Mouse (Mus musculus) limb, embryonic 14.5 days (tissue): ENCODE data around the gene Crot. TPM values are rescaled to one million over a fixed set of nuclear protein-coding genes. Genes with fewer than 3 reads are reported as not detected.

ENCODE experiments used
- ATAC-seq: fragments of 200-750 bp; cut with Nextera tagmentation; 2 replicates; pipeline ENCODE4 v1.8.0; 2017; ENCODE audit warnings: low read depth, moderate number of reproducible peaks, moderate TSS enrichment; ENCODE audit not compliant: low FRiP score
- DNase-seq: peaks from one replicate; pipeline ENCODE4 v3.0.0-alpha.2; 2015; ENCODE audit warnings: low spot score
- H3K27ac ChIP-seq: fragments of 300-500 bp; sonication (generic); replicated peaks from 2 replicates; pipeline ENCODE4 v1.5.1; 2014; ENCODE audit warnings: low read depth, mild to moderate bottlenecking, low read length, moderate library complexity, mixed read lengths
- H3K27me3 ChIP-seq: fragments of 300-500 bp; sonication (generic); 2 replicates; pipeline ENCODE4 v1.6.1; 2014; ENCODE audit warnings: low read length, mixed read lengths; ENCODE audit not compliant: control insufficient read depth, insufficient read depth
- H3K36me3 ChIP-seq: fragments of 300-500 bp; sonication (generic); 2 replicates; pipeline ENCODE4 v1.6.1; 2014; ENCODE audit warnings: mild to moderate bottlenecking, low read length, moderate library complexity, mixed read lengths; ENCODE audit not compliant: control insufficient read depth, insufficient read depth
- H3K4me1 ChIP-seq: fragments of 300-500 bp; sonication (generic); 2 replicates; pipeline ENCODE4 v1.6.1; 2014; ENCODE audit warnings: antibody characterized with exemption, low read length, mixed read lengths; ENCODE audit not compliant: control insufficient read depth, insufficient read depth
- H3K4me2 ChIP-seq: fragments of 300-500 bp; sonication (generic); replicated peaks from 2 replicates; pipeline ENCODE4 v1.6.1; 2014; ENCODE audit warnings: low read depth, mild to moderate bottlenecking, low read length, moderate library complexity; ENCODE audit not compliant: severe bottlenecking
- H3K4me3 ChIP-seq: fragments of 300-500 bp; sonication (generic); replicated peaks from 2 replicates; pipeline ENCODE4 v1.5.1; 2014; ENCODE audit warnings: low read length
- H3K9ac ChIP-seq: fragments of 300-500 bp; sonication (generic); 2 replicates; pipeline ENCODE4 v1.6.1; 2014; ENCODE audit warnings: mild to moderate bottlenecking, low read depth, low read length, moderate library complexity; ENCODE audit not compliant: severe bottlenecking
- H3K9me3 ChIP-seq: fragments of 300-500 bp; sonication (generic); 2 replicates; pipeline ENCODE4 v1.6.1; 2016; ENCODE audit warnings: low read length; ENCODE audit not compliant: control insufficient read depth
- POLR2A ChIP-seq: fragments of 200-500 bp; IDR thresholded peaks from 2 replicates; pipeline ENCODE4 v1.8.0; 2012; ENCODE audit warnings: inconsistent platforms, mild to moderate bottlenecking, moderate library complexity, borderline replicate concordance; ENCODE audit not compliant: insufficient read depth, insufficient read length; ENCODE audit errors: extremely low read depth
- WGBS: fragments of 180-500 bp; shearing (Covaris S2); extraction: QIAGEN DNeasy Blood & Tissue Kit; methylation state at CpG from one replicate; pipeline ENCODE4 v1.1.7; 2014; 5-methylcytosine and 5-hydroxymethylcytosine counted together
- polyA plus RNA-seq, 2 experiments: library from polyadenylated mRNA; depleted of rRNA in 1 of 2; stranded (reverse) in 1 of 2; unstranded in 1 of 2; fragments of >200 nt; fragmentation: Nextera tagmentation in 1 of 2; extraction: Ambion mirVana in 1 of 2; gene quantifications; 2 replicates each; pipeline versions ENCODE4 v1.2.1 to v1.2.3; 2012 to 2014

Crot gene
- polyA plus RNA-seq, 2 experiments: 22.8 to 41.0 TPM

DNA sequence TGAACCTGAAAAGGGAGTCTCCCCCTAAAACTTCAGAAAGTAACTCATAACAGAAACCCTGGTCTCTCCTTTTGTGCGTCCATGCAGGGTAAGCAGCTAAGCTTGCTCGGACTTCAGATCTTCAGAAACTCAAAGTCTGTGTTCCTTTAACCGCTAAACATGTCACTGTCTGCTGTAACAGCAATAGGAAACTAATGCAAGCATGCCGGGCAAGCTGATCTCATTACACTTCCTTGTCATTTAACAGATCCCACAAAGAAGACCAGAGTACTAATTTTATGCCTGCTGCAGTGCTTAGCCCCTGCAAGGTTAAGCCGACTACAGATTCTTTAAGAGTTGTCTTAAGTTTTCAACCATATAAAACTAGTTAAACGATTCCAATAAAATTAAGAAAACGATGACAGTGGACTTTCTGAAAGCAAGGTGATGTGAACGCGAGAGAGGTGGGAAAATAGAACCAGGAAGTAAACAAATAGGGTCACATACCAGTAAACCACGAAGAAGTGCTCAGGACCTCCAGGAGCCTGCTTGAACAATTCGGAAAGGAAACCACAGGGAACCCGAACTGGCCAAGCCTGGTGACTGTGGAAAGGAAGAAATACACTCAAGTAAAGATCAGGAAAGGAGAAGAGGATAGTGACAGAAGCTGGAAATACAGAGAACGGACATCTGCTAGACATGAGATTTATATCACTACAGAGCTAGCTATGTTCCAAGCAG, 998 bp downstream of the Crot start:
- ATAC-seq (no peak), DNase-seq (no peak)
- WGBS: 13% methylated on average over 13 of the region's 13 CpGs

GRCm38 (mm10) chr5:8991626-8992025, 5.5 kb downstream of the Crot start:
- Histone ChIP-seq H3K4me1 (peaks cover 7% of the 10 kb centered on the region), H3K9ac (no peak overlapping the region), H3K36me3 (peaks cover 33% of the 10 kb centered on the region), H3K4me2 (no peak overlapping the region), H3K27me3 (no peaks in the 10 kb centered on the region), H3K27ac (no peak overlapping the region), H3K4me3 (no peak overlapping the region), H3K9me3 (no peaks in the 10 kb centered on the region)
- WGBS: 91% methylated on average over 16 of the region's 16 CpGs
- ATAC-seq (no peak), DNase-seq (no peak)
- no peak for TF ChIP-seq POLR2A

More for the DNA sequence above, 998 bp downstream of the Crot start:
- Histone ChIP-seq H3K4me2 (peak overlapping the region; percentile 68), H3K36me3 (peaks cover 13% of the 10 kb centered on the region), H3K9ac (peak overlapping the region; percentile 85), H3K4me1 (peaks cover 7% of the 10 kb centered on the region), H3K4me3 (peak overlapping the region; percentile 72), H3K27ac (peak overlapping the region; percentile 81), H3K9me3 (no peaks in the 10 kb centered on the region), H3K27me3 (no peaks in the 10 kb centered on the region)
- TF ChIP-seq POLR2A: no peak

GRCm38 (mm10) chr5:8990526-8990925, 6.6 kb downstream of the Crot start:
- WGBS: 82% methylated on average over 13 of the region's 13 CpGs
- Histone ChIP-seq H3K9me3 (no peaks in the 10 kb centered on the region), H3K4me2 (no peak overlapping the region), H3K4me3 (no peak overlapping the region), H3K27ac (no peak overlapping the region), H3K4me1 (peaks cover under 1% of the 10 kb centered on the region; the same call in 1 of the 2 replicates), H3K9ac (no peak overlapping the region), H3K36me3 (peaks cover 38% of the 10 kb centered on the region), H3K27me3 (no peaks in the 10 kb centered on the region)
- ATAC-seq: no peak
- TF ChIP-seq POLR2A: no peak
- no peak for DNase-seq

DNA sequence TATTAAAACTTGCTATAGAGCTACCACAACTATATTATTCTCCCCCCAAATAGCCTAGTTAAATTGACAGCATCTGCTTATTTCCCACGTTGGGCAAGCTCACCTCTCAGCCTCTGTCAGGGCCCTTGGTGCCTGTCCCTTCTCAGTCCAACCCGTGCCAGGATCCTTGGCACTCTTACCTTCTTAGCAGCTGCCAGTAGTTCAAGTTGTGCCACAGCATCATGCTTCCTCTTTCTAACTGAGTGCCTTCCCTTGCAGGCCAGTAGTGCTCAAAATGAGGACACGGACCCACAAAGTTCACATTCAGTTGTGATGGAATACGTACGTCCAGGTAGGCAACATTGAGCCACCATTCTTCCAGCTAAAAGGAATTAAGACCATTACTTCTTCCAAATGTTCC, 9.2 kb downstream of the Crot start:
- Histone ChIP-seq H3K4me3 (no peak overlapping the region), H3K27ac (no peak overlapping the region), H3K36me3 (peaks cover 50% of the 10 kb centered on the region), H3K4me2 (no peak overlapping the region), H3K4me1 (no peaks in the 10 kb centered on the region), H3K27me3 (no peaks in the 10 kb centered on the region), H3K9me3 (no peaks in the 10 kb centered on the region), H3K9ac (no peak overlapping the region)
- ATAC-seq: no peak
- 93% methylated on average over 5 of the region's 5 CpGs for WGBS
- DNase-seq: no peak
- no peak for TF ChIP-seq POLR2A

GRCm38 (mm10) chr5:8985470-8985869, 11.7 kb downstream of the Crot start:
- no peak overlapping the region for H3K4me2 ChIP-seq
- DNase-seq: no peak

More at GRCm38 (mm10) chr5:8985470-8985869, 11.7 kb downstream of the Crot start:
- no peak overlapping the region for H3K9ac ChIP-seq
- ATAC-seq: no peak
- WGBS: 87% methylated on average over 3 of the region's 3 CpGs
- no peak for TF ChIP-seq POLR2A
- no peak overlapping the region for H3K4me3 ChIP-seq
- H3K27me3 ChIP-seq: no peaks in the 10 kb centered on the region
- no peak overlapping the region for H3K27ac ChIP-seq
- no peaks in the 10 kb centered on the region for H3K9me3 ChIP-seq
- H3K4me1 ChIP-seq: no peaks in the 10 kb centered on the region
- H3K36me3 ChIP-seq: peaks cover 52% of the 10 kb centered on the region
